ENCODE assay signal across 10 mouse cellular contexts in genomic region chr6:39225876-39226609, GRCm38 (mm10). TPM values are rescaled to one million over a fixed set of nuclear protein-coding genes. Genes with fewer than 3 reads are reported as not detected.
A peak's percentile ranks its signal among the peaks of the same experiment; 100 is the strongest.
DNase-seq lines count a peak whose midpoint lies in the region; ATAC-seq and TF ChIP-seq lines count a peak whose summit lies in the region.
"Had no signal": no experiment of that assay in that cellular context is flagged by ENCODE, and none has a peak within 500 bp of the region (broad histone marks: within the 10 kb centered on the region; RNA-seq: fewer than 3 reads in every experiment).

No protein-coding gene starts in this region.

- H3K36me3 ChIP-seq in hindbrain, embryonic 10.5 days = no peaks in the 10 kb centered on the region
- no peaks in the 10 kb centered on the region for H3K36me3 ChIP-seq in hindbrain, embryonic 14.5 days (replicated peaks; ENCODE audit: control insufficient read depth, insufficient read depth)
- no peaks in the 10 kb centered on the region for H3K36me3 ChIP-seq in hindbrain, postnatal 0 days (ENCODE audit: insufficient read depth, low read length)

- WGBS in hindbrain, embryonic 10.5 days = 15% methylated on average over 7 of the region's 7 CpGs
- 11% methylated on average over 7 of the region's 7 CpGs for WGBS in hindbrain, embryonic 14.5 days
- WGBS in hindbrain, postnatal 0 days = 15% methylated on average over 7 of the region's 7 CpGs

- H3K9me3 ChIP-seq in hindbrain, embryonic 10.5 days = no peaks in the 10 kb centered on the region
- H3K9me3 ChIP-seq in hindbrain, embryonic 14.5 days (ENCODE audit: control insufficient read depth, low read length) = no peaks in the 10 kb centered on the region
- no peaks in the 10 kb centered on the region for H3K9me3 ChIP-seq in hindbrain, postnatal 0 days (ENCODE audit: low read length)

- TF ChIP-seq CTCF in hindbrain, postnatal 0 days (IDR thresholded peaks at IDR 0.05; ENCODE audit: low read depth) = no peak

- ATAC-seq in hindbrain, embryonic 14.5 days (ENCODE audit: low FRiP score) = no peak
- ATAC-seq in hindbrain, postnatal 0 days = no peak
- no peak for ATAC-seq in granulocyte monocyte progenitor cell, adult 5-6 weeks (replicated peaks; ENCODE audit: poor library complexity, severe bottlenecking)
- ATAC-seq: Patski had no signal

- peak; percentile 74 for DNase-seq in hindbrain, embryonic 10.5 days (ENCODE audit: low spot score)
- no peak for DNase-seq in hindbrain, embryonic 14.5 days (ENCODE audit: low spot score)
- DNase-seq in ES-CJ7 (ENCODE audit: low read depth, low spot score) = peak; percentile 54
- DNase-seq in embryo, embryonic 10.5 days (ENCODE audit: low spot score) = peak; percentile 61
- DNase-seq in hindbrain, postnatal 0 days (ENCODE audit: low spot score) = peak; percentile 30
- no peak for DNase-seq in thymus, postnatal 36 days
- DNase-seq in adrenal gland, adult 2 months = no peak
- DNase-seq: spleen, adult 18-20 months had no signal

- peaks cover 12% of the 10 kb centered on the region for H3K4me1 ChIP-seq in hindbrain, embryonic 10.5 days (replicated peaks)
- H3K4me1 ChIP-seq in hindbrain, embryonic 14.5 days (replicated peaks; ENCODE audit: control insufficient read depth, insufficient read depth, low read length) = 0 out of 2 replicates have a peak, but pooled peaks cover 3% of the 10 kb centered on the region
- H3K4me1 ChIP-seq in hindbrain, postnatal 0 days (ENCODE audit: insufficient read depth, low read length) = 0 out of 2 replicates have a peak, but pooled peaks cover 6% of the 10 kb centered on the region

- H3K27me3 ChIP-seq in hindbrain, embryonic 10.5 days (ENCODE audit: insufficient read depth, poor library complexity, severe bottlenecking) = peaks cover 48% of the 10 kb centered on the region
- H3K27me3 ChIP-seq in hindbrain, embryonic 14.5 days (ENCODE audit: control insufficient read depth, insufficient read depth, low read length) = no peaks in the 10 kb centered on the region; the same call in 1 of the 2 replicates
- no peaks in the 10 kb centered on the region for H3K27me3 ChIP-seq in hindbrain, postnatal 0 days (ENCODE audit: insufficient read depth, low read length)
- H3K27me3 ChIP-seq: Patski had no signal

- H3K9ac ChIP-seq in hindbrain, embryonic 14.5 days = no peak overlapping the region
- H3K9ac ChIP-seq in hindbrain, postnatal 0 days (replicated peaks; ENCODE audit: low read length) = no peak overlapping the region

- no peak overlapping the region for H3K4me2 ChIP-seq in hindbrain, embryonic 14.5 days (replicated peaks)
- no peak overlapping the region for H3K4me2 ChIP-seq in hindbrain, postnatal 0 days (ENCODE audit: low read depth, low read length)

- H3K27ac ChIP-seq in hindbrain, embryonic 10.5 days = peak overlapping the region; percentile 84
- no peak overlapping the region for H3K27ac ChIP-seq in hindbrain, embryonic 14.5 days
- H3K27ac ChIP-seq in hindbrain, postnatal 0 days = peak overlapping the region; percentile 8; the same call in 1 of the 2 replicates

- peak overlapping the region; percentile 20; the same call in 1 of the 2 replicates for H3K4me3 ChIP-seq in hindbrain, embryonic 10.5 days
- no peak overlapping the region for H3K4me3 ChIP-seq in hindbrain, embryonic 14.5 days (replicated peaks; ENCODE audit: low read length)
- H3K4me3 ChIP-seq in hindbrain, postnatal 0 days (ENCODE audit: low read length) = no peak overlapping the region

RNA-seq across cellular contexts. Expression of gene Kdm7a, which starts 19.5 kb away (rescaled TPM):
- 12.0 and 13.9 TPM in 2 replicates for polyA plus RNA-seq in hindbrain, embryonic 10.5 days (2016; fragmentation: Nextera tagmentation; extraction: Ambion mirVana)
- 5.5 TPM in 2 replicates for polyA plus RNA-seq in hindbrain, embryonic 14.5 days (2014; fragmentation: Nextera tagmentation; extraction: Ambion mirVana)
- total RNA-seq in hindbrain, postnatal 0 days (2014; rRNA removed) = 6.8 and 7.8 TPM in 2 replicates
- 2.0 and 2.2 TPM in 2 replicates for polyA plus RNA-seq in hindbrain, postnatal 0 days (2015; fragmentation: Nextera tagmentation; extraction: Ambion mirVana)
- total RNA-seq in granulocyte monocyte progenitor cell, adult 5-6 weeks (2014; fragmentation: Nextera tagmentation) = 8.2 and 12.2 TPM in 2 replicates
- 9.9 and 11.0 TPM in 2 replicates for total RNA-seq in granulocyte monocyte progenitor cell, adult 5-6 weeks (2017)
- total RNA-seq in adrenal gland, adult 2 months (2021) = 10 to 100 TPM; 12.2 to 16.2 TPM
- polyA plus RNA-seq in adrenal gland, adult 2 months (2012; rRNA removed) = 0.78 and 0.99 TPM in 2 replicates

Comparison
In these comparisons a context has a peak if more than half of its experiments do, and no peak if none do; other contexts are left out.
1. DNase-seq: peak in hindbrain, embryonic 10.5 days (single experiment), ES-CJ7 (single experiment), embryo, embryonic 10.5 days (single experiment) and hindbrain, postnatal 0 days (single experiment); none in hindbrain, embryonic 14.5 days (single experiment), thymus, postnatal 36 days (0 of 2) and adrenal gland, adult 2 months (single experiment).